Mouse (Mus musculus): ENCODE data around the gene Hormad1.

The Hormad1 gene

DNA sequence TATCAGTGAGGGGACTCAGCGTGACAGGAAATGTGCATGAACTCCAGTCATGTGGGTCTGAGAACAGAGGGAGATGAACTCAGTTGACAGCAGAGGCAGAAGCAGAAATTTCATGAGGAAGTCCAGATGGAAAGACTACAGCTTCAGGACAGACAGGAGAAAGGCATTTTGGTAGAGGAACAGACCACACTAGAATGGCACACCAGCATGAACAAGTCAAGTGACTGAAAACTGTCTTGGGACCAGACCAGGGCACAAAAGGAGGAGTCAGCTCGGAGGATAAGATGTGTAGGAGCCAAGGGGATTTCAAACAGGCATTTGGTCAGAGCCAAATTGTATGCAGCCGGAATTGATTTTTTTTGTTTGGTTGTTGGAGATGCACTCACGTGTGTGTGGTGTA lies 76.2 kb downstream of the Hormad1 start:
- no peak for DNase-seq (ENCODE audit: low read depth, low spot score)

DNA sequence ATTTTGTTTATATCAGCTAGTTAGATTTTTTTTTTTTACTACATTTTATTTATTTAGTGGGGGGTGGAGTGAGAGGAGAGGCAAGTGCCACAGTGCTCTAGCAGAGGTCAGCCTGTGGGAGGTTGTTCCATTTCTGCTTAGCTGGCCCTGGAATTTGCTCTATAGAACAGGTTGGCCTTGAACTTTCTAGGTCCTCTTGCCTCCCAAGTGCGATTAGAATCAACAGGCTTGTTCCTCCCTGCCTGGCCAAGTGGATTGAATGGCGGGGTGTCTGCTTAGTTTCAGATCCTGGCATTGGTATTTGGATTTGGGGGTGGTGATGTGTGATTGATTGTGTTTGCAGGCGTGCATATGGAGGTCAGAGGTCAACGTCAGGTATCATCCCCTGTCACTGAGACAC lies 76.6 kb downstream of the Hormad1 start:
- no peak for DNase-seq (ENCODE audit: low read depth, low spot score)
